8 mouse cellular contexts compared by ENCODE assay signal in genomic region chr19:6334673-6335457, GRCm38 (mm10). TPM values are rescaled to one million over a fixed set of nuclear protein-coding genes. Genes with fewer than 3 reads are reported as not detected.
DNase-seq lines count a peak whose midpoint lies in the region; ATAC-seq lines count a peak whose summit lies in the region.

TSS of gene Men1 (plus strand) at chr19:6334979.

- peak; percentile 91 for ATAC-seq in inflammation-experienced regulatory T-cells, adult 6 months
- peak; percentile 87 for ATAC-seq in megakaryocyte-erythroid progenitor cell, adult 5-6 weeks (replicated peaks; ENCODE audit: low FRiP score, low TSS enrichment, poor library complexity, severe bottlenecking)

- intact Hi-C loops in gastrocnemius, postnatal 14 days (cut with DNase I; ENCODE audit: low total_unique reads) = no loop called here
- intact Hi-C loops in left cerebral cortex, postnatal 10 days (cut with DNase I) = loop anchor here (5.0 kb wide), 1 partner anchor 68 kb away; no protein-coding TSS in a partner anchor

- DNase-seq in adrenal gland, adult (ENCODE audit: inconsistent age in 2 of 2, low spot score in 1 of 2) = peak; percentile 95 to 97
- DNase-seq in embryo, embryonic 10.5 days (ENCODE audit: low spot score) = peak; percentile 99
- peak; percentile 93 for DNase-seq in gastrocnemius, postnatal 14 days
- DNase-seq in left cerebral cortex, postnatal 10 days (ENCODE audit: extremely low spot score in 1 of 2, low spot score in 2 of 2) = peak; percentile 95 to 97
- DNase-seq in right cerebral cortex, postnatal 25 days = peak; percentile 96
- peak; percentile 91 for DNase-seq in urinary bladder, postnatal 4 days (ENCODE audit: low spot score in 2 of 2)

RNA-seq across cellular contexts. Expression of gene Men1, which starts in this region (rescaled TPM):
- 10 to 100 TPM; 10.1 to 11.4 TPM for total RNA-seq in gastrocnemius, postnatal 14 days (2021)
- 10 to 100 TPM; 15.8 to 18.7 (median 16.3) TPM for polyA plus RNA-seq in inflammation-experienced regulatory T-cells, adult 6 months (2017; shearing (Covaris generic))
- 10 to 100 TPM; 65.8 to 66.4 TPM for total RNA-seq in left cerebral cortex, postnatal 10 days (2021)
- total RNA-seq in megakaryocyte-erythroid progenitor cell, adult 5-6 weeks (2014; fragmentation: Nextera tagmentation) = 39.8 and 56.2 TPM in 2 replicates
- total RNA-seq in megakaryocyte-erythroid progenitor cell, adult 5-6 weeks (2017) = 17.8 and 19.8 TPM in 2 replicates

Comparison
In these comparisons a context has a peak if more than half of its experiments do, and no peak if none do; other contexts are left out.
1. Peak in every context shown above with its lines: DNase-seq and ATAC-seq.